16 mouse cellular contexts compared by ENCODE assay signal in genomic region chr17:29601391-29601790, GRCm38 (mm10). TPM values are rescaled to one million over a fixed set of nuclear protein-coding genes. Genes with fewer than 3 reads are reported as not detected.
DNase-seq lines count a peak whose midpoint lies in the region; TF ChIP-seq lines count a peak whose summit lies in the region.
"Had no signal": no experiment of that assay in that cellular context is flagged by ENCODE, and none has a peak within 500 bp of the region (broad histone marks: within the 10 kb centered on the region; RNA-seq: fewer than 3 reads in every experiment).

No protein-coding gene starts in this region.

- no peak for TF ChIP-seq POLR2A in lung, adult 2 months (IDR thresholded peaks at IDR 0.05; ENCODE audit: borderline replicate concordance, extremely low read depth, low read depth, low read length)

- H3K4me3 ChIP-seq in lung, adult 2 months (replicated peaks; ENCODE audit: extremely low read depth, low read depth, low read length), result no peak overlapping the region
- H3K4me3 ChIP-seq: forebrain, embryonic 13.5 days had no signal

- DNase-seq in adrenal gland, adult (ENCODE audit: inconsistent age in 2 of 2, low spot score in 1 of 2), result peak; percentile 77 to 88
- DNase-seq in adrenal gland, postnatal 25 days, result no peak
- peak; percentile 39 for DNase-seq in kidney, adult 9 months
- DNase-seq in kidney, postnatal 4 days, result no peak
- peak; percentile 58 for DNase-seq in lung, adult 2 months
- peak; percentile 70 to 73 for DNase-seq in monocyte, adult 2 months (ENCODE audit: low read depth in 1 of 2, low spot score in 2 of 2)
- DNase-seq in layer of hippocampus, adult 9-11 months, result no peak
- no peak for DNase-seq in ovary, postnatal 36 days (ENCODE audit: low spot score)
- DNase-seq: cerebellum, postnatal 36 days; gastrocnemius, postnatal 36 days; kidney, adult 11 months had no signal

- no peak for TF ChIP-seq CTCF in lung, adult 2 months (IDR thresholded peaks at IDR 0.05; ENCODE audit: insufficient read depth, low read length)

- WGBS in lung, adult 2 months, result 46% methylated on average over 4 of the region's 4 CpGs

- no peaks in the 10 kb centered on the region for H3K4me1 ChIP-seq in lung, adult 2 months (ENCODE audit: control insufficient read depth, insufficient read depth, low read length)

RNA-seq across cellular contexts. Expression of gene Rnf8, which starts 13.2 kb away (rescaled TPM):
- total RNA-seq in adrenal gland, postnatal 25 days (2021), result 54.1 and 57.0 TPM in 2 replicates
- polyA plus RNA-seq in lung, adult 2 months (2012; rRNA removed), result 22.5 and 31.1 TPM in 2 replicates

RNA-seq across cellular contexts. Expression of gene Gm28043, which starts 13.3 kb away (rescaled TPM):
- total RNA-seq in adrenal gland, postnatal 25 days (2021), result 4.5 and 5.0 TPM in 2 replicates
- 0.75 and 1.2 TPM in 2 replicates for polyA plus RNA-seq in lung, adult 2 months (2012; rRNA removed)

RNA-seq across cellular contexts. Expression of gene Tmem217, which starts 49.2 kb away (rescaled TPM):
- total RNA-seq in adrenal gland, postnatal 25 days (2021), result 0.36 TPM in 1 of 2 replicates, not detected in the other
- 0.28 TPM in 1 of 2 replicates, not detected in the other for polyA plus RNA-seq in lung, adult 2 months (2012; rRNA removed)
- total RNA-seq: gastrocnemius, postnatal 36 days; megakaryocyte-erythroid progenitor cell, adult 5-6 weeks had no signal

RNA-seq across cellular contexts. Expression of gene Tbc1d22b, which starts 51.8 kb away (rescaled TPM):
- total RNA-seq in adrenal gland, postnatal 25 days (2021), result 28.4 and 30.7 TPM in 2 replicates
- 16.5 and 17.7 TPM in 2 replicates for polyA plus RNA-seq in lung, adult 2 months (2012; rRNA removed)

RNA-seq across cellular contexts. Expression of gene Gm17657, which starts 52.0 kb away (rescaled TPM):
- not detected in 2 replicates for total RNA-seq in adrenal gland, postnatal 25 days (2021)
- polyA plus RNA-seq in lung, adult 2 months (2012; rRNA removed), result not detected in 2 replicates
- total RNA-seq: gastrocnemius, postnatal 36 days; megakaryocyte-erythroid progenitor cell, adult 5-6 weeks had no signal
- polyA plus RNA-seq: embryonic facial prominence, embryonic 14.5 days; forebrain, embryonic 13.5 days; hindbrain, embryonic 14.5 days; neural tube, embryonic 11.5 days had no signal

Comparison
In these comparisons a context has a peak if more than half of its experiments do, and no peak if none do; other contexts are left out.
1. DNase-seq: peak in adrenal gland, adult (2 of 2), kidney, adult 9 months (single experiment), lung, adult 2 months (single experiment) and monocyte, adult 2 months (2 of 2); none in adrenal gland, postnatal 25 days (single experiment), kidney, postnatal 4 days (0 of 2), layer of hippocampus, adult 9-11 months (single experiment) and ovary, postnatal 36 days (single experiment).